Mouse (Mus musculus): ENCODE data around the gene Selenow. TPM values are rescaled to one million over a fixed set of nuclear protein-coding genes. Genes with fewer than 3 reads are reported as not detected.
A peak's percentile ranks its signal among the peaks of the same experiment; 100 is the strongest.

Selenow gene
- polyA plus RNA-seq, 1 experiment: 931 TPM

DNA sequence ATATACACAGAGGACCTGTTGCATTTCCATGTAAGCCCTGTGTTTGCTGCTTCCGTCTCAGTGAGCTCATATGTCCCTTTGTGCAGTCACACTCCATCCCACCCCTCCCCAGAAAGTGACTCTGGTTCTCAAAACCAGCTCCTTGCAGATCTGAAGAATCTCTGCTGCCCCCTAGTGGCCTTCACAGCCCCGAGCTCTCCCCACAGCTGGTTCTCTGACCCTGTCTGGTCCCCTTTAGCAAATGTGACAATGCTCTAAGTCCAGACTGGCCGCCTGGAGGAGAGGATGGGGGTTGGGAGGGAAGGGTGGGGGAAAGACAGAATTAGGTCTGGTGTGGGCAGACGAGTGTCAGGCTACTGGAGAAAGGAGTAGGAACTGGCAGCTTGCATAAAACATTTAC lies 10.0 kb downstream of the Selenow start:
- 2% methylated on average over 4 of the region's 4 CpGs for WGBS
- TF ChIP-seq CTCF (IDR thresholded peaks at IDR 0.05; ENCODE audit: borderline replicate concordance, insufficient read depth, low read depth, low read length): peak; percentile 68
- TF ChIP-seq POLR2A (IDR thresholded peaks at IDR 0.05; ENCODE audit: borderline replicate concordance, insufficient read depth, low read length): no peak
- Histone ChIP-seq H3K4me1 (ENCODE audit: control insufficient read depth, insufficient read depth, low read length) (no peaks in the 10 kb centered on the region; the same call in 1 of the 2 replicates), H3K27ac (ENCODE audit: insufficient read depth, low read length) (no peak overlapping the region), H3K4me3 (replicated peaks; ENCODE audit: insufficient read depth, low read depth, low read length) (no peak overlapping the region), H3K27me3 (ENCODE audit: control insufficient read depth, insufficient read depth, low read length) (no peaks in the 10 kb centered on the region)
- peak; percentile 47 to 57 for DNase-seq

DNA sequence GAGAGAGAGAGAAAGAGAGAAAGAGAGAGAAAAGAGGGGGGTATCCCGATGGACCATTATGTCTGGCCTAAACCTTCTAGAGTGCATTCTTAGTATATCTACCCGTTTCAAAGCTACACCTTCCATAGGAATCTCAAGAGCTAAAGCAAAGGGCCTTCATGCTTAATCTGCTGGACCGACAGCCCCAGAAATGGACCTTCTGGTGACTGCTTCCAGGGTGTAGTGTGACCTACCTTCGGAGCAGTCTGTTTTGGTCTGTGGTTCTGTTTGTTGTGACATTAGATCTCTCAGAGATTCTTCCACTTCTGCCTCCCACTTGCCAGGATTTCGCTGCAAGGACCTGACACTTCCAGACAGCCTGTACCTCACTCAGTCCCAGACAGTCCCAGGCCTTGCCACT lies 11.7 kb downstream of the Selenow start:
- H3K4me1 ChIP-seq (ENCODE audit: control insufficient read depth, insufficient read depth, low read length): no peaks in the 10 kb centered on the region; the same call in 1 of the 2 replicates
- 83% methylated on average over 5 of the region's 5 CpGs for WGBS
- no peak overlapping the region for H3K27ac ChIP-seq (ENCODE audit: insufficient read depth, low read length)
- no peak for DNase-seq
- TF ChIP-seq POLR2A (IDR thresholded peaks at IDR 0.05; ENCODE audit: borderline replicate concordance, insufficient read depth, low read length): no peak
- no peak for TF ChIP-seq CTCF (IDR thresholded peaks at IDR 0.05; ENCODE audit: borderline replicate concordance, insufficient read depth, low read depth, low read length)
- H3K4me3 ChIP-seq (replicated peaks; ENCODE audit: insufficient read depth, low read depth, low read length): no peak overlapping the region
- no peaks in the 10 kb centered on the region for H3K27me3 ChIP-seq (ENCODE audit: control insufficient read depth, insufficient read depth, low read length)

DNA sequence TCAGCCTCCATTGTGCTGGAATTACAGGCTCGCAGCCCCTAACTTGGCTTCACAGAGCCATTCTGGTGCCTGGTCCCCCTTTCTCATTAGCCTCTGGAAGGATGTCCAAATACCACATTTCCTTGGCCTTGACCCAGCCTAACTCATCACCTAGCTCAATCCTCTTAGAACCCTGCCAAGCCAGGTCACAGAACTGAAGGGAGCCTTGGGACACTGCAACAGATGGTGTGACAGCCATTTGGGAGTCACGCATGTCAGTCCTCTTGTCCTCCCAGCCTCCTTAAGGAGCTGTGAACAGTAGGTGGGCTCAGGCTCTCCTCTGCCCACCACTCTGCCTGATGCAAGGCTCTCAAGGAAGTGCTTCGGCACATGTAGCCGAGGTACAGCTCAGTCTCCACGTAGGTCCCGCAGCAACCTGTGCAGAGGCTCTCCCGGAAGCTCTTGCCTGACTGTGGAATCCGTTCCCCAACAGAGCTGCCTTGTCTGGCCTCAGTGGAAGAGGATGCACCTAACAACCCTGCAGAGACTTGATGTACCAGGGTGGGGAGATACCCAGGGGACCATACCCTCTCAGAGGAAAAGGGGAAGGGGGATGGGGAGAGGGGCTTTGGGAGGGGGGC lies 14.1 kb downstream of the Selenow start:
- Histone ChIP-seq H3K27ac (ENCODE audit: insufficient read depth, low read length) (no peak overlapping the region), H3K27me3 (ENCODE audit: control insufficient read depth, insufficient read depth, low read length) (no peaks in the 10 kb centered on the region), H3K4me1 (ENCODE audit: control insufficient read depth, insufficient read depth, low read length) (no peaks in the 10 kb centered on the region; the same call in 1 of the 2 replicates), H3K4me3 (replicated peaks; ENCODE audit: insufficient read depth, low read depth, low read length) (no peak overlapping the region)
- DNase-seq: no peak
- TF ChIP-seq CTCF (IDR thresholded peaks at IDR 0.05; ENCODE audit: borderline replicate concordance, insufficient read depth, low read depth, low read length) (no peak), POLR2A (IDR thresholded peaks at IDR 0.05; ENCODE audit: borderline replicate concordance, insufficient read depth, low read length) (no peak)
- 62% methylated on average over 8 of the region's 8 CpGs for WGBS

DNA sequence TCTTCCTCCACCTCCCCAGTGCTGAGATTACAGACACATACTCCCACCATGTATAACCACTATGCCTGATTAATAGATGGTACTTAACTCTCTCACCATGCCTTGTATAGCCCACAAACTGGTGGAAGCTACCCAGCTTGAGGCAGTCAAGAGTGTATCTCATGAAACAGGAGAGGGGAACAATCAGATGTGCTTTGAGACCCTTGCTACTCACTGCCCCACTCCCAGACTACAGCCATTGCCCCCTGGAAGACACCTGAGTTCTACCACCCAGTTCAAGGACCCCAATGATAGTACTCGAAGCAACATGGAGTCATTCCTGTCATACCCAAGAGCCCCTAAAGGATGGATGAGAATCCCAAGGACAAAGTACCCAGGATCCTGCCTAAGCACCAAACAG lies 15.6 kb downstream of the Selenow start:
- TF ChIP-seq POLR2A (IDR thresholded peaks at IDR 0.05; ENCODE audit: borderline replicate concordance, insufficient read depth, low read length): no peak
- no peak for TF ChIP-seq CTCF (IDR thresholded peaks at IDR 0.05; ENCODE audit: borderline replicate concordance, insufficient read depth, low read depth, low read length)
- no peak overlapping the region for H3K27ac ChIP-seq (ENCODE audit: insufficient read depth, low read length)
- H3K4me3 ChIP-seq (replicated peaks; ENCODE audit: insufficient read depth, low read depth, low read length): no peak overlapping the region
- H3K27me3 ChIP-seq (ENCODE audit: control insufficient read depth, insufficient read depth, low read length): no peaks in the 10 kb centered on the region
- no peak for DNase-seq
- no peaks in the 10 kb centered on the region; the same call in 1 of the 2 replicates for H3K4me1 ChIP-seq (ENCODE audit: control insufficient read depth, insufficient read depth, low read length)
- WGBS: 67% methylated on average over 1 of the region's 1 CpGs

DNA sequence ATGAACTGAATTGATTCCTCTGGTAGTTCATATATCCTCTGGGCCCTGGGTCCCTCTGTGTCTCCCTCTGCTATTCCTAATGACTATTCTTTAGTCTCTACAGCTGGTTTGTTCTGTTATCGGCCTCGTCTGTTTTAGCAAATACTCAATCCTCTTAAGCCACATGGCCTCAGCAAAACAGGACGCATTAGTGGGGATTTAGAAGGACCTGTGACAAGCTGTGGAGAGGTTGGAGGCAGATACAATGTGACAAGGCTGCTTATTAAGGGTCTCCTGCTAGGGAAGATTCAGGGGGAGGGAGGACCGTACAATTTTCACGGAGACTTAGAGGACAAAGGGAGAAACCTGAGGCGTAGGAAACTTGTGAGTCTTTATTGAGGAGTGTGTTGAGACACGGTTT lies 16.3 kb downstream of the Selenow start:
- WGBS: 75% methylated on average over 7 of the region's 7 CpGs
- H3K27me3 ChIP-seq (ENCODE audit: control insufficient read depth, insufficient read depth, low read length): no peaks in the 10 kb centered on the region
- no peak overlapping the region for H3K27ac ChIP-seq (ENCODE audit: insufficient read depth, low read length)
- H3K4me3 ChIP-seq (replicated peaks; ENCODE audit: insufficient read depth, low read depth, low read length): no peak overlapping the region
- no peak for DNase-seq
- no peaks in the 10 kb centered on the region; the same call in 1 of the 2 replicates for H3K4me1 ChIP-seq (ENCODE audit: control insufficient read depth, insufficient read depth, low read length)
- TF ChIP-seq CTCF (IDR thresholded peaks at IDR 0.05; ENCODE audit: borderline replicate concordance, insufficient read depth, low read depth, low read length) (no peak), POLR2A (IDR thresholded peaks at IDR 0.05; ENCODE audit: borderline replicate concordance, insufficient read depth, low read length) (no peak)

DNA sequence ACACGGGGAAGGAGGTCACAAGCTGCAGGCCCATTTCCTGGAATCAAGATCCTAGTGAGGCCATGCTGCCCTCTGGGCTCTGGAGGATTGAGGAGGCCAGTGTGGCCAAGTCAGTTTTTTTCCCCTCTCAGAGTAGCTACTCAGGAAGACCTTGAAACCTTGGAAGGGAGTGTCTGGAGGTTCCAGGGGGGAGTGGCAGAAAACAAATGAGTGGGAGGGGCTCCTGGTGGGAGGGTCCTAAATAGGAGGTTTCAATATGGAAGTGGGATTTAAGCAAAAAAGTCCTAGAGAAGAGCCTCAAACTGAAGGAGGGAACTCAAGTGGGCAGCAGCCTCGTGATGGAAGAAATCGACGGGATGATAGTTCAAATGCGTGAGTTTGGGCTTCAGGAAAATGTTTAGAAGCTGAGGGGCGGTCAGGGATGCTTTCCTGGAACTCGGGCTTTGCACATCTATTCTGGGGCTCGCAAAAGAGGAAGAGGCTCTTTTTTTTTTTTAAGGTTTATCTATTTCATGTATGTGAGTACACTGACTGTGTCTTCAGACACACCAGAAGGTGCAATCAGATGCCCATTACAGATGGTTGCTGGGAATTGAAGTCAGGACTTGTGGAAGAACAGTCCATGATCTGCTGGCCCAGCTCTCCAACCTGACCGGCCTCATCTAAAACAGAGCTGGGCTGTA lies 20.7 kb downstream of the Selenow start:
- no peak for TF ChIP-seq CTCF (IDR thresholded peaks at IDR 0.05; ENCODE audit: borderline replicate concordance, insufficient read depth, low read depth, low read length)
- TF ChIP-seq POLR2A (IDR thresholded peaks at IDR 0.05; ENCODE audit: borderline replicate concordance, insufficient read depth, low read length): no peak
- H3K4me3 ChIP-seq (replicated peaks; ENCODE audit: insufficient read depth, low read depth, low read length): no peak overlapping the region
- 81% methylated on average over 9 of the region's 9 CpGs for WGBS
- DNase-seq: no peak
- H3K27ac ChIP-seq (ENCODE audit: insufficient read depth, low read length): no peak overlapping the region
- H3K27me3 ChIP-seq (ENCODE audit: control insufficient read depth, insufficient read depth, low read length): no peaks in the 10 kb centered on the region
- no peaks in the 10 kb centered on the region for H3K4me1 ChIP-seq (ENCODE audit: control insufficient read depth, insufficient read depth, low read length)

DNA sequence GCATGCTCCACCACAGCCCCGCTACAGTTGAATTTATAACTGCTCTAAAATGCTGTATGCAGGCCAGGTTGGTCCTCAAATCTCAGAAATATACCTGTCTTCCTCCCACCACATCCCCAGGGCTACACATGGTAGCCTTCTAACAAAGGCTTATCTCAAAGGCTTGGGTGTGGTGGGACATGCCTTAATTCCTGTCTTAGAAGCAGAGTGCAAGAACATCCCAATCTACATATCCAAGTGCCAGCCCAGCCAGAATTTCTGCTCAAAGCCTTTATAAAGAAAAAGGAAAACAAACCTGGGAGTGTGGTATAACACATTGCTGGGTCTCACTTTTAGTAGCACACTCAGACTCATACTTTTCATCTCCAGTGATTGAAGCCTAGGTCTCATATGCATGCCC lies 28.0 kb downstream of the Selenow start:
- no peak for DNase-seq
- Histone ChIP-seq H3K27me3 (ENCODE audit: control insufficient read depth, insufficient read depth, low read length) (no peaks in the 10 kb centered on the region), H3K4me1 (ENCODE audit: control insufficient read depth, insufficient read depth, low read length) (no peaks in the 10 kb centered on the region), H3K4me3 (replicated peaks; ENCODE audit: insufficient read depth, low read depth, low read length) (no peak overlapping the region), H3K27ac (ENCODE audit: insufficient read depth, low read length) (no peak overlapping the region)
- TF ChIP-seq POLR2A (IDR thresholded peaks at IDR 0.05; ENCODE audit: borderline replicate concordance, insufficient read depth, low read length) (no peak), CTCF (IDR thresholded peaks at IDR 0.05; ENCODE audit: borderline replicate concordance, insufficient read depth, low read depth, low read length) (no peak)
- 59% methylated on average over 1 of the region's 1 CpGs for WGBS

DNA sequence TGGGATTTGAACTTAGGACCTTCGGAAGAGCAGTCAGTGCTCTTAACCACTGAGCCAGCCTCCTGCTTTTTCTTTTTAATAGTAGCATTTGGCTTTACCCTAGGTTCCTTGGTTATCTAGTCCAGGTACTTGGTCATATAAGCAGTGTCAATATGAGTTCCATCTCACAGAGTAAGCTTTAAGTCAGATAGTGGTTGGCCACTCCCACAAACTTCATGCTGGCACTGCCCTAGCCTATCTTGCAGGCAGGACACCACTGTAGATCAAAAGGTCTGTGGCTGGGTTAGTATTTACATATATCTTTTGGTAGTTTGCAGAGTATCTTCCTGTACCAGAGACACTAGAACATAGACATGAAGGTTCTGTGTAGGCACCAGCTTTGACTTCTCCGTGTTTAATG lies 38.1 kb downstream of the Selenow start:
- 88% methylated on average over 2 of the region's 2 CpGs for WGBS
- Histone ChIP-seq H3K4me1 (ENCODE audit: control insufficient read depth, insufficient read depth, low read length) (no peaks in the 10 kb centered on the region), H3K27ac (ENCODE audit: insufficient read depth, low read length) (no peak overlapping the region), H3K27me3 (ENCODE audit: control insufficient read depth, insufficient read depth, low read length) (no peaks in the 10 kb centered on the region), H3K4me3 (replicated peaks; ENCODE audit: insufficient read depth, low read depth, low read length) (no peak overlapping the region)
- DNase-seq: no peak
- TF ChIP-seq POLR2A (IDR thresholded peaks at IDR 0.05; ENCODE audit: borderline replicate concordance, insufficient read depth, low read length): no peak
- TF ChIP-seq CTCF (IDR thresholded peaks at IDR 0.05; ENCODE audit: borderline replicate concordance, insufficient read depth, low read depth, low read length): no peak

All from cerebellum, adult 2 months (tissue).